Mouse (Mus musculus): ENCODE data around the gene Ston2.

Ston2 gene

GRCm38 (mm10) chr12:91606651-91607050, 181.5 kb downstream of the Ston2 start:
- in situ Hi-C loops (cut with MboI, MseI) = no loop called here

- in situ Hi-C loops (cut with MboI, MseI) = no loop called here
These were observed 183.6 kb downstream of the Ston2 start for GRCm38 (mm10) chr12:91604600-91604999.

GRCm38 (mm10) chr12:91592128-91592527, 196.1 kb downstream of the Ston2 start:
- in situ Hi-C loops (cut with MboI, MseI) = loop anchor here in 1 of 2 experiments (10.0 to 25.0 kb wide), 2 partner anchors 73 to 405 kb away; no protein-coding TSS in a partner anchor

- in situ Hi-C loops (cut with MboI, MseI) = loop anchor here in 1 of 2 experiments (10.0 to 25.0 kb wide), 2 partner anchors 74 to 404 kb away; no protein-coding TSS in a partner anchor
These were observed 197.0 kb downstream of the Ston2 start for GRCm38 (mm10) chr12:91591191-91591590.

- in situ Hi-C loops (cut with MboI, MseI) = loop anchor here in 1 of 2 experiments (10.0 to 25.0 kb wide), 2 partner anchors 74 to 403 kb away; no protein-coding TSS in a partner anchor
These were observed 197.5 kb downstream of the Ston2 start for GRCm38 (mm10) chr12:91590716-91591115.

- in situ Hi-C loops (cut with MboI, MseI) = loop anchor here in 1 of 2 experiments (10.0 to 25.0 kb wide), 2 partner anchors 75 to 403 kb away; no protein-coding TSS in a partner anchor
These were observed 198.1 kb downstream of the Ston2 start, which contains the start of gene Gtf2a1 for GRCm38 (mm10) chr12:91589847-91590690. TSS of gene Gtf2a1 (minus strand) at chr12:91590487.

GRCm38 (mm10) chr12:91589542-91589846, 198.7 kb downstream of the Ston2 start:
- in situ Hi-C loops (cut with MboI, MseI) = loop anchor here in 1 of 2 experiments (25.0 kb wide), 1 partner anchor 402 kb away; no protein-coding TSS in a partner anchor

- in situ Hi-C loops (cut with MboI, MseI) = loop anchor here in 1 of 2 experiments (25.0 kb wide), 1 partner anchor 402 kb away; no protein-coding TSS in a partner anchor
These were observed 199.3 kb downstream of the Ston2 start for GRCm38 (mm10) chr12:91588670-91589541.

- in situ Hi-C loops (cut with MboI, MseI) = loop anchor here in 1 of 2 experiments (25.0 kb wide), 1 partner anchor 401 kb away; no protein-coding TSS in a partner anchor
These were observed 200.0 kb downstream of the Ston2 start for GRCm38 (mm10) chr12:91588176-91588669.

GRCm38 (mm10) chr12:91587491-91588033, 200.6 kb downstream of the Ston2 start:
- in situ Hi-C loops (cut with MboI, MseI) = loop anchor here in 1 of 2 experiments (25.0 kb wide), 1 partner anchor 400 kb away; no protein-coding TSS in a partner anchor

- in situ Hi-C loops (cut with MboI, MseI) = loop anchor here in 1 of 2 experiments (25.0 kb wide), 1 partner anchor 400 kb away; no protein-coding TSS in a partner anchor
These were observed 201.1 kb downstream of the Ston2 start for GRCm38 (mm10) chr12:91587077-91587476.

- in situ Hi-C loops (cut with MboI, MseI) = loop anchor here in 1 of 2 experiments (25.0 kb wide), 1 partner anchor 399 kb away; no protein-coding TSS in a partner anchor
These were observed 202.4 kb downstream of the Ston2 start for GRCm38 (mm10) chr12:91585815-91586214.

GRCm38 (mm10) chr12:91585206-91585605, 203.0 kb downstream of the Ston2 start:
- in situ Hi-C loops (cut with MboI, MseI) = loop anchor here in 1 of 2 experiments (25.0 kb wide), 1 partner anchor 398 kb away; no protein-coding TSS in a partner anchor

- in situ Hi-C loops (cut with MboI, MseI) = loop anchor here in 1 of 2 experiments (25.0 kb wide), 1 partner anchor 396 kb away; no protein-coding TSS in a partner anchor
These were observed 204.8 kb downstream of the Ston2 start for GRCm38 (mm10) chr12:91583409-91583808.

Measured in T-helper 17 cell (primary cell).